Mouse (Mus musculus): ENCODE results near the gene Tex22. TPM values are rescaled to one million over a fixed set of nuclear protein-coding genes. Genes with fewer than 3 reads are reported as not detected.

Gene Tex22
- total RNA-seq, 2 experiments from 2014 or later, result 0.42 to 0.45 TPM

GRCm38 (mm10) chr12:113041481-113042439, 32.5 kb upstream of the Tex22 start:
- intact Hi-C loops (cut with DNase I), result no loop called here
- TF ChIP-seq CTCF (IDR thresholded peaks at IDR 0.05), result no peak
- no peak overlapping the region for H3K27ac ChIP-seq
- no peak overlapping the region for H3K4me3 ChIP-seq
- peak; percentile 24 to 50 for DNase-seq (ENCODE audit: extremely low spot score in 1 of 2, low spot score in 2 of 2)

DNA sequence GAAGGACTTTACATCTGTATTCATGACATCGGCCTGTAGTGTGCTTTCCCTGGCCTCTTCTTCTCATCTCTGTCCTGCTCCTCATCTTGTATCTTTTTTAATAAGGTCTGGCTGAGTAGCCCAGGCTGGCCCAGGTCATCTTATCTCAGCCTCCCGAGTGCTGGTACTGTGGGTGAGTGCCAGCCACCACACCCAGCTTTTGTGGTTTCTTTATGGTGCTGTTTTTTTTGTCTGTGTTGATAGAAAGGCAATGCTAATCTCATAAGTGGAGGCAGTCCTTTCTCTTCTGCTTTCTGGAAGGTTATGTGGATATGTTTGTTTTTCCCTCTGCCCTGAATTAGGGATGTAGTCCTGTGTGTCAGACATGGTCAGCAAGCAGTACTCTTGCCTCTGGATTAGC, 31.8 kb upstream of the Tex22 start:
- Histone ChIP-seq H3K4me3 (no peak overlapping the region), H3K27ac (no peak overlapping the region)
- intact Hi-C loops (cut with DNase I), result no loop called here

GRCm38 (mm10) chr12:113044916-113045677, 29.2 kb upstream of the Tex22 start:
- Histone ChIP-seq H3K27ac (no peak overlapping the region), H3K4me3 (no peak overlapping the region)
- peak; percentile 63 for TF ChIP-seq CTCF (IDR thresholded peaks at IDR 0.05)
- no peak for DNase-seq (ENCODE audit: extremely low spot score in 1 of 2, low spot score in 2 of 2)
- intact Hi-C loops (cut with DNase I), result loop anchor here (2.0 kb wide), 1 partner anchor 40 kb away; no protein-coding TSS in a partner anchor

More for the DNA sequence above, 31.8 kb upstream of the Tex22 start:
- TF ChIP-seq CTCF (IDR thresholded peaks at IDR 0.05), result no peak
- DNase-seq (ENCODE audit: extremely low spot score in 1 of 2, low spot score in 2 of 2), result no peak

GRCm38 (mm10) chr12:113046861-113047260, 27.4 kb upstream of the Tex22 start:
- no peak for TF ChIP-seq CTCF (IDR thresholded peaks at IDR 0.05)
- no peak overlapping the region for H3K4me3 ChIP-seq
- DNase-seq (ENCODE audit: extremely low spot score in 1 of 2, low spot score in 2 of 2), result no peak
- intact Hi-C loops (cut with DNase I), result no loop called here
- no peak overlapping the region for H3K27ac ChIP-seq

GRCm38 (mm10) chr12:113048103-113048502, 26.2 kb upstream of the Tex22 start:
- Histone ChIP-seq H3K4me3 (no peak overlapping the region), H3K27ac (no peak overlapping the region)
- no peak for DNase-seq (ENCODE audit: extremely low spot score in 1 of 2, low spot score in 2 of 2)
- intact Hi-C loops (cut with DNase I), result no loop called here
- no peak for TF ChIP-seq CTCF (IDR thresholded peaks at IDR 0.05)

DNA sequence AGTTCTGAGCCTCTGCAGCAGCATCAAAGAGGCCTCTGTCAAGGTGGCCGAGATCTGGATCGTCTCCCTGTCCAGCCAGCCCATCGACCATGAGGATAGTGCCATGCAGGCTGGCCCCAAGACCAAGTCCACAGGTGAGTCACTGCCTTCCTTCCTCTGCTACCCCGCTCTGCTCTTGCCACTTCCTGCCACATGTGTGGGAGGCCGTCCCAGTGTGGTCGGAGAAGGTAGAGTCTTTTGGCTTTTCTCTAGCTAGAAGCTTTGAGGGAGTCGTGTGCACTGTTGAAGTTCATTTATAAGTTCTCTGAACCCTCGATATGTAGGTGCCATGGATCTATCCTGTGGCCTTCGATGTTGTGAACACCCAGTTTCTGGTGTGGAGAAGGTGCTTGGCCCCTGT, 24.5 kb upstream of the Tex22 start:
- intact Hi-C loops (cut with DNase I), result no loop called here
- Histone ChIP-seq H3K27ac (no peak overlapping the region), H3K4me3 (no peak overlapping the region)
- TF ChIP-seq CTCF (IDR thresholded peaks at IDR 0.05), result no peak
- no peak for DNase-seq (ENCODE audit: extremely low spot score in 1 of 2, low spot score in 2 of 2)

- Histone ChIP-seq H3K27ac (no peak overlapping the region), H3K4me3 (no peak overlapping the region)
- no peak for DNase-seq (ENCODE audit: extremely low spot score in 1 of 2, low spot score in 2 of 2)
- no peak for TF ChIP-seq CTCF (IDR thresholded peaks at IDR 0.05)
- intact Hi-C loops (cut with DNase I), result no loop called here
Measured at GRCm38 (mm10) chr12:113050671-113051070, 23.6 kb upstream of the Tex22 start.

GRCm38 (mm10) chr12:113051628-113052403, 22.5 kb upstream of the Tex22 start:
- no peak for TF ChIP-seq CTCF (IDR thresholded peaks at IDR 0.05)
- DNase-seq (ENCODE audit: extremely low spot score in 1 of 2, low spot score in 2 of 2), result no peak
- H3K27ac ChIP-seq, result no peak overlapping the region
- H3K4me3 ChIP-seq, result no peak overlapping the region
- intact Hi-C loops (cut with DNase I), result no loop called here

- DNase-seq (ENCODE audit: extremely low spot score in 1 of 2, low spot score in 2 of 2), result no peak
- Histone ChIP-seq H3K4me3 (no peak overlapping the region), H3K27ac (no peak overlapping the region)
- intact Hi-C loops (cut with DNase I), result no loop called here
- TF ChIP-seq CTCF (IDR thresholded peaks at IDR 0.05), result no peak
Measured at GRCm38 (mm10) chr12:113056089-113056488, 18.2 kb upstream of the Tex22 start.

GRCm38 (mm10) chr12:113060178-113060577, 14.1 kb upstream of the Tex22 start:
- Histone ChIP-seq H3K4me3 (no peak overlapping the region), H3K27ac (no peak overlapping the region)
- intact Hi-C loops (cut with DNase I), result no loop called here
- DNase-seq (ENCODE audit: extremely low spot score in 1 of 2, low spot score in 2 of 2), result no peak
- TF ChIP-seq CTCF (IDR thresholded peaks at IDR 0.05), result no peak

GRCm38 (mm10) chr12:113061606-113062005, 12.7 kb upstream of the Tex22 start:
- no peak for DNase-seq (ENCODE audit: extremely low spot score in 1 of 2, low spot score in 2 of 2)
- intact Hi-C loops (cut with DNase I), result no loop called here
- no peak overlapping the region for H3K27ac ChIP-seq
- TF ChIP-seq CTCF (IDR thresholded peaks at IDR 0.05), result no peak
- H3K4me3 ChIP-seq, result no peak overlapping the region
